Mouse (Mus musculus) frontal cortex, adult 2 months (tissue): ENCODE data around the gene Parp2. TPM values are rescaled to one million over a fixed set of nuclear protein-coding genes. Genes with fewer than 3 reads are reported as not detected.
"Not testable (repeated sequence)": the region's sequence is repeated elsewhere in the genome, so short reads cannot be mapped to it uniquely, and the experiment has no call there.

ENCODE experiments used
- DNase-seq, 2 experiments: peaks; one replicate each; pipeline ENCODE4 v3.0.0; 2022; ENCODE audit warnings: low spot score in 1 of 2; ENCODE audit errors: extremely low spot score in 1 of 2
- polyA plus RNA-seq: library from polyadenylated mRNA; depleted of rRNA; stranded (reverse); fragments of >200 nt; gene quantifications from 2 replicates; pipeline ENCODE4 v1.2.3, GENCODE M21; 2012; rRNA removed

Gene Parp2
- polyA plus RNA-seq, 1 experiment, result 58.4 TPM

DNA sequence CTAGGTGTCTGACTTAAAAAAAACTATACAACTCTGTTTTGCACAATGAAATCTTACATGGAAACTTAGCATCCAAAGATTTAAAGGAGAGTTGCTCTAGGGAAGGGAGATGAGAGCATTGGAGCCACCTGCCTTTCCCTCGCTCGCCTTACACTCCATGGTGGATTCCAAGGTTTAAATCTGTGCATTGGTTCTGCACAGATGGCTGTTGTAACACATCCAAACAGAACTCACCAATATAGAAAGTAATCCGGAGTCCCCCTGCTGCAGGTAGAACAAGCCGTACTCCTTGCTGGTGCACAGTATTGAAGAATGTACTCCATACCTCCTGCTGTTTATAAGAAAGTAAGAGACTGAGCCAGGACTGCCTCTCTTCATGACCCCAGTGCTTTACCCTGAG, 18.9 kb downstream of the Parp2 start:
- peak in 1 of 2 experiments; percentile 30 for DNase-seq

DNA sequence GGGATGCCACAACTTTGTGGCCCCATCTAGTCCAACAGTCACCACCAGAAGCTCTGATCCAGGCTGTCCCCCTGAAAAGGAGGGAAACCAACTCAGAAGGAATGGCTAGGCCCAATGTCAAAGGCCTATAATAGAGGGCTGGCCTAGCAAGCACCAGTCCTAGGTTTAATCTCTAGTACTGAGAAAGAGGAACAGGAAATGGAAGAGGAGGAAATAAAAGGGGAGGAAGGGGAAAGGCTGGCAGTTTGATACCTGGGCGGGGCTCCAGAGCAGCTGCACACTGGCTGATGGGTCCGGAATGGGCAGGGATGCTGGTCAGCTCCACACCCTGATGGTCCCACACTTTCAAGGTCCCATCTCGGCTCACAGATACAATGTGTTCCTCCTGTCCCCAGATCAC, 22.2 kb downstream of the Parp2 start:
- DNase-seq, result no peak

DNA sequence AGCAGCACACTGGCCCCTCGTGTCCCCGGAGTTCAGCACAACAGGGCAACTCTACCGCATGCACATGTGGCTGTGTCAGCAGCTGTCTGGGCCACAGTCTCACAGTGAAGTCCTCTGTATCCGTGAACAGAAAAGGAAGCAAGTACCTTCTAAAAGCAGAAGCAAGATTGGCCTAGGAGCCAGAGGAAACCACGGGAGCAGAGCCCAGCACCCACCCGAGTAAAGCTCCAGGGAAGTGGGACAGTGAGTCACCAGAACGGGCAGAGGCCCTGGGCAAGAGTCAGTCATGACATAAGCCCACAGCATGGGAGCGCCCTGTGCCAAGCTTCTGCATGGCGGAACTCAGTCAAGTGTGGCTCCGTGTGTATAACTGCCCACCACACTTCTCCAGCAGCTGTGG, 26.3 kb downstream of the Parp2 start:
- DNase-seq, result no peak

DNA sequence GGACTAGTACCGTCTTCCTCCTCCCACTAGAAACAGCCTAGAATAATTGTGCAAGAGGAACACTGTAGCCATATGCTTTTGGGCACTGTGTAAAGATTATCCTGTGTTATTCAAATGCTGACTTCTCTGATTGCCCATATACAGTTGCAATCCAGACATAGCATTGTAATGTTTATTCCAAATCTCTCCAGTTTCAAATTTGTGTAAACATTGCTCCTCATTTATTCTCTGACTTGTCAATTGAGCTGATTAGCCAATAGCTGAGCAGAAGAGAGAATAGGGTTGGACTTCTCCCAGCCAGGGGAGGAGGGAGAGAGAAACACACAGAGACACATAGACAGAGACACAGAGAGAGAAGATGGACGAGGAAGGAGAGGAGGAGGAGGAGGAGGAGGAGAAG, 26.8 kb downstream of the Parp2 start:
- no peak for DNase-seq

DNA sequence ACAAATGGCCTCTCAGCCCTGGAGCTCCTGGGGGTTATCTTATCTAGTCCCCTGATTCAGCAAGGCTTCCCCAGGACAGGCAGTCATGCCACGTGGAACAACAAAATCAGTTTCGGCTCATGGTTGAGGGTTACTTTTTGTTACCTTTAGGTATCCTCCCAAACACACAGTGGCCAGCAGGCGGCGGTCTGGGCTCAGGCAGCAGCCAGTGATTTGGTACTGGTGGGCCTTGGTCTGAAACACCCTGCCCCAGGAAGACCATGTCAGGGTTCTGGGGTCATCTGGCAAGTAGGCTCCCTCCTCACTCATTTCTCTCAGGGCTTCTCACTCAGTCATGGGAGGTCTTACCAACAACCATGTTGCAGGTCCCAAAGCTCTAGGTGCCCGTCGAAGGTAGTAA, 29.6 kb downstream of the Parp2 start:
- DNase-seq, result no peak

DNA sequence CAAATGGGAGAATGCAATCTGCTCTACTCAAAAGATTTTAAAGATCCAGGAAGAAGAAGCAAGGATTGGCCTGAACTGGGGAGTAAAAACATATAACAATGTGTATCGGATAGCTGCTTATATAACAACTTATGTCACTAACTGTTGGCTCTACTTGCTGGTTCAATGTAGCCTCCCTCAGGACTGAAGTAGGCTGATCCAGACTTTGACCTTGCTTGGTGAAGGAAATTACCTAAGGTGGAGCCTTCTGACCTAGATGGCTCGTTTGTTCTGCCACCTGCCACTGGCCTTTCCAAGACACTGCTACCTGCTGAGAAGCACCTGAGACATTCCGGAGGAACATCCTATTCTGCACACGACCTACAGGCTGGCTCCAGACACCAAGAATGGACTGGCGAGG, 48.1 kb downstream of the Parp2 start:
- DNase-seq, result no peak

DNA sequence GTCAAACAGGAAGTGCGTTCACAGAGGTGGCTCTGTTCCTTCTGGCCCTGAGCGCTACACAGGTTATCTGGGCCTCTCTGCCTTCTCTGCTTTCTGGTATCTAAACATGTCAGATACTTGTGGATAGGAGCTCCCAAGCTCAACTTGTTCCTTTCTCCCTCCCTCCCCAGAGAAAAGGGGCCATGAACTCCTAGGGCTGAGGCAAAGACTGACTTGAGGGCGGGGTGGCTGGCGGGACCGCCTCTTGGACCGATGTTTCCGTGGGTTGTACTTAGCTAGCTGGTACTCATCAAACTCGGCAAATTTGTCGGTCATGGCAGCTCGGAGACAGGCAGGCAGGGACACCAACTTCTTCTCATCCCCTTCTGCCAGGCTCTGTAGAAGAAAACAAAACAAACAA, 55.0 kb downstream of the Parp2 start:
- no peak for DNase-seq

DNA sequence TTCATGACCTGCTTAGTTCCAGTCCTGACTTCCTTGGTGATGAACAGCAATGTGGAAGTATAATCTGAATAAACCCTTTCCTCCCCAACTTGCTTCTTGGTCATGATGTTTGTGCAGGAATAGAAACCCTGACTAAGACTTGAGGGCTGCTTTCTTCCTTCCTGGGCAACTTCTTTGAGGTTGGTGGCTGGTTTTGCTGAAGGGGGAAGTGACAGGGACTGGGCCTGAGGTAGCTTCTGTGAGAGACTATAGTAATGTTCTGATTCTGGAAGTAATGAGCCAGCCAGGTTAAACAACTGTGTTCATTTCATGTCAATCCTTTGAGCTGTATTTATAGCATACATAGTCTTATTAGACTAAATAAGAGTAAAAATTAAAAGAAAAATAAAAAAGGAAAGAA, 57.4 kb downstream of the Parp2 start:
- not testable (repeated sequence) for DNase-seq

DNA sequence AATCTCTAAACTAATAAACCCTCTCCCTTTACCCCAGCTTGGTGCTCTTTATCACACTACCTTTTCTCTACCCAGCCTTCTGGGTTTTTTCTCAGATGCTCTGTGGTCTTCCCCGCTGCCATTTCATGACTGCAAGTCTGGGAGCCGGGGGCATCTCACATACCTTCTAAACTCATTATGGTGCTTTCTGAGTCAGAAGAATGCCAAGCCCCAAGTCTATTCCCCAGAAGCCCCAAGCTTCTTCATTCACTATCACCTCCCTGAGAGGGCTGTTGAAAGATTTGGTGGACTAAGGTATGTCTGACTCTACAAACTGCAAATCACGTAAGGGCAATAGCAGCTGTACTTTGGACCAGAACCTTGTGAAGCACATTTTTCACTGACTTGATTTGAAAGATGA, 59.3 kb downstream of the Parp2 start:
- DNase-seq, result no peak

DNA sequence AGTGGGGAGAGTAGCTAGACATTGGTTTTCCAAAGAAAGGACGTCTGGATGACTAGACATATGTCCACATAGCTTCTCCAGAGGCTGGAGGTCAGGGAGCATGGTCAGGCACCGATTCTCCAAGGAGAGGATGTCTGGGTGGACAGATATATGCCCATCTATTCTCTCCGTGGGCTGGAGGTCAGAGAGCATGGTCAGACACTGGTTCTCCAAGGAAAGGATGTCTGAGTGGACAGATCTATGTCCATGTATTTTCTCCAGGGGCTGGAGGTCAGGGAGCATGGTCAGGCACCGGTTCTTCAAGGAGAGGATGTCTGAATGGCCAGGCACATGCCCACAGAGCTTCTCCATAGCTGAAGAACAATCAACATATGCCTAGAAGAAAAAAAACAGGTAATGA, 60.6 kb downstream of the Parp2 start:
- no peak for DNase-seq

DNA sequence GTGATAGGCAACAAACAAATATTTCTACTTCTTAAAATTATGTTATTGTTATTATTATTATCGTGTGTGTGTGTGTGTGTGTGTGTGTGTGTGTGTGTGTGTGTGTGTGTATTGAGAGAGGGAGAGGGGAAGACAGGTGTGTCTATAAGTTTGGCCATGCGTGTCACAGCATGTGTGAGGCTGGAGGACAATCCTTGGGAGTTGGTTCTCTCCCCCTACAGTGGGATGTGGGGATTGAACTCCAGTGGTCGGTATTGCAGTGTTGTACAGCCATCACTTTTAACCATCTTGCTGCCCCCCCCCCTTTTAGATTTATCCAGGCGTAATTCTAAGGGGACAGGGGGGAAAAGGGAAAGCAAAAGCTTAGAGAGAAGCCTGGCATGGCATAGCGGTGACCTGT, 61.0 kb downstream of the Parp2 start:
- DNase-seq, result no peak

DNA sequence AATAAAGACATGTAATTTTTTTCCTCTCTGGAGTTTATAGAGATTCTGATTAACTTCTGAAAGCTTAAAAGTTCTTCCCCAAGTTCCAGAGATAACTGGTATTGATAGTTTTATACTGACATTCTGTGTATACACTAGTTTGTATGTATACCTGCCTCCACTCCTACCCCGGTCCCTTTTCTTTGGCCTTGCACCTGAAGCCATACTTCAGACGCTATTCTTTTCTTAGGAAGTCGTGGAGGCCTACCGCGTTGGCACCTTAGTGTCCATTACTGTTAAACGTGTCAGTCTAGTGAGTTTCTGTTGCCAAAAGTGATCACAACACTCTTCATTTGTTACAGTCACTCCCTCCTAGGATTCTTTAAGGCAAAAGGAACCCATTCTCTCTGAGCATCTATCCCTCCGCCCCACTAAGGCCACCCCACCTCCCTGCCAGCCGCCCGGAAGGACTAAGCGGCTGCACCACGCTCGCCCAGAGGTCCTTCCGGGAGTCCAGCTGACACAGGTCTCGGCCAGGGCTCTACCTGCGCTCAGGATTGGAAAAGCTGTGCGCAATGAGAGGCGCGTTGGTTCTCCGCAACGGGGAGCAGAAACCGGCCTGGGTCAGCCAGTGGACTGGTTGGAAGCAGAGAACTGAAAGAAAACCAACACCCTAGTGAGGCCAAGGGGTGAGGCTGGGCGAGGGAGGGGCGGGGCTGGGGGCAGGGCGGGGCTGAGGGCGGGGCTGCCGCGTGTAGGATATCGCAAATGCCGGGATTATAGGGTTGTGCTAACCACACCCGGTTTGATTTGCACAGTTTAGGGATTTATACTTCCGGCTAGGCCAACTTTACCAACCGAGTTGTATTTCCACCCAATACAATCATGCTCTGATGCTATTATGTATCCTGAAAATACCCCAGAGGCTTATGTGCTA, 62.5 kb downstream of the Parp2 start, which contains the start of gene Tep1:
Tep1 (minus strand) TSS at position 672 of the 916 bp plus-strand sequence.
- DNase-seq, result peak in 1 of 2 experiments; percentile 50

DNA sequence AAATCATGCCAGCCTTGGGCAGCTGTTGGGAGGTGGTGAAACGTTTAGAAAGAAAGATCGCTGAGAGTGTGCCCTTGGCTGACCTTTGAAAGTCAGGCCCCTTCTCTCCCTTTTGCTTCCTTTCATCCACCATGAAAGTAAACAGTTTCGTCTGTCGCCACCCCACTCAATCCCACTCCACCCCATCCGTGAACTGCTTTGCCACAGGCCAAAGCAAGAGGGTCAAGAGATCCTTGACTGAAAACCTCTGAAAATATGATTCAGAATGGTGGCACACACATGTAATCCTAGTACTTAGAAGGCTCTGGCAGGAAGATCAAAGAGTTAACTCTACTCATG, 63.1 kb downstream of the Parp2 start:
- no peak for DNase-seq

Other genes with a start within 250 kb of the Parp2 start
- gene Olfr744, start 193.0 kb upstream of the Parp2 start, polyA plus RNA-seq, result not detected in 2 replicates
- 0.06 TPM in 1 of 2 replicates, not detected in the other for gene Olfr745, start 168.5 kb upstream of the Parp2 start, polyA plus RNA-seq
- gene Olfr746, start 160.8 kb upstream of the Parp2 start, polyA plus RNA-seq, result not detected in 2 replicates
- not detected in 2 replicates for gene Olfr747, start 114.6 kb upstream of the Parp2 start, polyA plus RNA-seq
- gene Olfr748, start 100.5 kb upstream of the Parp2 start, polyA plus RNA-seq, result not detected in 2 replicates
- gene Olfr749, start 62.7 kb upstream of the Parp2 start, polyA plus RNA-seq, result 0.13 and 0.14 TPM in 2 replicates
- gene Ttc5, start 22.3 kb upstream of the Parp2 start, polyA plus RNA-seq, result 61.4 and 70.5 TPM in 2 replicates
- gene Ccnb1ip1, start 109 bp upstream of the Parp2 start, polyA plus RNA-seq, result 0.06 and 0.08 TPM in 2 replicates
- 3.5 and 5.2 TPM in 2 replicates for gene Tep1, start 62.7 kb downstream of the Parp2 start, polyA plus RNA-seq
- 3.1 and 3.3 TPM in 2 replicates for gene Klhl33, start 89.7 kb downstream of the Parp2 start, polyA plus RNA-seq
- gene Osgep, start 117.1 kb downstream of the Parp2 start, polyA plus RNA-seq, result 66.7 and 70.0 TPM in 2 replicates
- gene Apex1, start 117.1 kb downstream of the Parp2 start, polyA plus RNA-seq, result 60.2 and 60.5 TPM in 2 replicates
- gene Pip4p1, start 123.0 kb downstream of the Parp2 start, polyA plus RNA-seq, result 156 and 184 TPM in 2 replicates
- 27.2 and 30.1 TPM in 2 replicates for gene Pnp, start 123.2 kb downstream of the Parp2 start, polyA plus RNA-seq
- 25.7 and 37.9 TPM in 2 replicates for gene Gm49342, start 136.7 kb downstream of the Parp2 start, polyA plus RNA-seq
- 1.3 and 1.7 TPM in 2 replicates for gene Pnp2, start 148.2 kb downstream of the Parp2 start, polyA plus RNA-seq
- 0.16 TPM in 1 of 2 replicates, not detected in the other for gene Rnase10, start 199.9 kb downstream of the Parp2 start, polyA plus RNA-seq
- gene Rnase9, start 234.0 kb downstream of the Parp2 start, polyA plus RNA-seq, result not detected in 2 replicates
- gene Rnase11, start 242.3 kb downstream of the Parp2 start, polyA plus RNA-seq, result not detected in 2 replicates
- gene Rnase12, start 249.8 kb downstream of the Parp2 start, polyA plus RNA-seq, result 0.20 TPM in 1 of 2 replicates, not detected in the other